Comparison of ENCODE assay signal across 8 mouse cellular contexts in the genomic region with DNA sequence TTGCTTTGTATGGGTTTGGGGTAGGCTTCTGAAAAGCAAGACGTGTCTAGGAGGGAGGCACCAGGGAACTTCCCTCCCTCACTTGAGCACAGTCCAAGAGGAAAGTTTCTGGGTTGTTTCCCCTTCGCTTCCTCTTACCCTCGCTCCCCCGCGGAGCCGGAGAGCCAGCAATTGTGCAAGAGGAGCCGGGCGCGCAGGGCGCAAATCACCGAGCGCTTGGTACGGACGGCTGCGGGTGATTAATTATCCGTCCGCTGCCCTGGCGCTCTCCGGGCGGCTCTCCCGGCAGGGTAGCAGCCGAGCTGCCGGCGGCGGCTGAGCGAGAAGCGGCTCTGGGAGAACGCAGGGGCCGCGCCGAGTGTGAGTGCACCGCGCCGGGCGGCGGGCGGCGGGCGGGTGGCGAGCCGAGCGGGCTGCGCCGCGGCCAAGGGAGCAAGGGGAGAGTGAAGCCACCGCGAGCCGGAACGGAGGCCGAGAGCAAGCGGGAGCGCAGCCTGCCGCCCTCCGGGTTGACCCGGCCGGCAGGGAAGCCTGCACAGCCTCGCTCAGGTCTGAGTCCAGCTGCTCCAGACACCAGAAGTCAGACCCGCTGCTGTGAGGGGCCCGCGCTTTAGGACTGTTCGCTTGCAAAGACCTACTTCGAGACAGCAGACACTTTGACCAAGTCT.
DNase-seq lines count a peak whose midpoint lies in the region; ATAC-seq and TF ChIP-seq lines count a peak whose summit lies in the region.

No protein-coding gene starts in this region.

- H3K4me3 ChIP-seq in intestine, postnatal 0 days (ENCODE audit: low read depth, low read length) = peak overlapping the region; percentile 65
- peak overlapping the region; percentile 73 for H3K4me3 ChIP-seq in limb, embryonic 13.5 days
- peak overlapping the region; percentile 63 for H3K4me3 ChIP-seq in midbrain, embryonic 12.5 days
- H3K4me3 ChIP-seq in stomach, embryonic 16.5 days (replicated peaks; ENCODE audit: low read length) = peak overlapping the region; percentile 66

- DNase-seq in right cerebral cortex, adult 18-20 months = peak; percentile 14
- no peak for DNase-seq in right cerebral cortex, postnatal 36 days (ENCODE audit: low spot score in 2 of 2)
- peak; percentile 51 for DNase-seq in embryo, embryonic 11.5 days (ENCODE audit: low read depth, low spot score)
- DNase-seq in heart, adult 11 months = peak; percentile 98

- WGBS in intestine, postnatal 0 days = under 1% methylated on average over 62 of the region's 62 CpGs
- WGBS in limb, embryonic 13.5 days = under 1% methylated on average over 51 of the region's 62 CpGs
- 0% methylated on average over 60 of the region's 62 CpGs for WGBS in midbrain, embryonic 12.5 days
- under 1% methylated on average over 52 of the region's 62 CpGs for WGBS in stomach, embryonic 16.5 days

- no peak for TF ChIP-seq CTCF in intestine, postnatal 0 days (IDR thresholded peaks at IDR 0.05; ENCODE audit: low read depth)

- peak overlapping the region; percentile 65 for H3K9ac ChIP-seq in intestine, postnatal 0 days (ENCODE audit: low read depth, low read length)
- peak overlapping the region; percentile 98 for H3K9ac ChIP-seq in limb, embryonic 13.5 days
- H3K9ac ChIP-seq in midbrain, embryonic 12.5 days (replicated peaks) = peak overlapping the region; percentile 73
- H3K9ac ChIP-seq in stomach, embryonic 16.5 days (ENCODE audit: low read length) = peak overlapping the region; percentile 81

- H3K9me3 ChIP-seq in intestine, postnatal 0 days (ENCODE audit: control insufficient read depth) = no peaks in the 10 kb centered on the region
- H3K9me3 ChIP-seq in limb, embryonic 13.5 days = no peaks in the 10 kb centered on the region
- no peaks in the 10 kb centered on the region for H3K9me3 ChIP-seq in midbrain, embryonic 12.5 days
- no peaks in the 10 kb centered on the region for H3K9me3 ChIP-seq in stomach, embryonic 16.5 days (replicated peaks; ENCODE audit: control insufficient read depth, low read length)

- H3K27me3 ChIP-seq in intestine, postnatal 0 days (replicated peaks; ENCODE audit: control insufficient read depth, insufficient read depth, low read length) = peaks cover 16% of the 10 kb centered on the region
- no peaks in the 10 kb centered on the region for H3K27me3 ChIP-seq in limb, embryonic 13.5 days
- peaks cover 23% of the 10 kb centered on the region for H3K27me3 ChIP-seq in midbrain, embryonic 12.5 days
- no peaks in the 10 kb centered on the region for H3K27me3 ChIP-seq in stomach, embryonic 16.5 days (ENCODE audit: control insufficient read depth, insufficient read depth, low read length)

- no peaks in the 10 kb centered on the region for H3K36me3 ChIP-seq in intestine, postnatal 0 days (ENCODE audit: control insufficient read depth, insufficient read depth)
- no peaks in the 10 kb centered on the region for H3K36me3 ChIP-seq in limb, embryonic 13.5 days
- H3K36me3 ChIP-seq in midbrain, embryonic 12.5 days = no peaks in the 10 kb centered on the region
- H3K36me3 ChIP-seq in stomach, embryonic 16.5 days (ENCODE audit: control insufficient read depth, insufficient read depth, low read length) = no peaks in the 10 kb centered on the region

- H3K4me1 ChIP-seq in intestine, postnatal 0 days (replicated peaks; ENCODE audit: control insufficient read depth, insufficient read depth, low read length) = no peaks in the 10 kb centered on the region
- peaks cover 33% of the 10 kb centered on the region for H3K4me1 ChIP-seq in limb, embryonic 13.5 days
- peaks cover 7% of the 10 kb centered on the region for H3K4me1 ChIP-seq in midbrain, embryonic 12.5 days
- peaks cover 6% of the 10 kb centered on the region for H3K4me1 ChIP-seq in stomach, embryonic 16.5 days (ENCODE audit: control insufficient read depth, insufficient read depth, low read length)

- peak overlapping the region; percentile 93 for H3K4me2 ChIP-seq in intestine, postnatal 0 days (replicated peaks; ENCODE audit: low read depth)
- H3K4me2 ChIP-seq in limb, embryonic 13.5 days (replicated peaks) = peak overlapping the region; percentile 80
- H3K4me2 ChIP-seq in midbrain, embryonic 12.5 days (replicated peaks) = peak overlapping the region; percentile 84
- peak overlapping the region; percentile 78 for H3K4me2 ChIP-seq in stomach, embryonic 16.5 days (ENCODE audit: low read depth, low read length)

- peak overlapping the region; percentile 70 for H3K27ac ChIP-seq in intestine, postnatal 0 days (ENCODE audit: low read depth, low read length)
- peak overlapping the region; percentile 87 for H3K27ac ChIP-seq in limb, embryonic 13.5 days
- H3K27ac ChIP-seq in midbrain, embryonic 12.5 days (replicated peaks) = peak overlapping the region; percentile 78
- H3K27ac ChIP-seq in stomach, embryonic 16.5 days (ENCODE audit: low read length) = peak overlapping the region; percentile 81

- peak; percentile 61 for ATAC-seq in intestine, postnatal 0 days
- ATAC-seq in limb, embryonic 13.5 days (ENCODE audit: low FRiP score, low read depth) = peak; percentile 89
- ATAC-seq in midbrain, embryonic 12.5 days (ENCODE audit: low FRiP score, low read depth) = peak; percentile 90
- peak; percentile 87 for ATAC-seq in stomach, embryonic 16.5 days (ENCODE audit: insufficient read depth, low FRiP score)

Comparison
In these comparisons a context has a peak if more than half of its experiments do, and no peak if none do; other contexts are left out.
1. DNase-seq: peak in right cerebral cortex, adult 18-20 months (single experiment), embryo, embryonic 11.5 days (single experiment) and heart, adult 11 months (single experiment); none in right cerebral cortex, postnatal 36 days (0 of 2).
2. Peak in every context shown above with its lines, with median percentiles within 50 percentile points of each other: ATAC-seq, H3K27ac ChIP-seq, H3K4me2 ChIP-seq, H3K4me3 ChIP-seq and H3K9ac ChIP-seq.